Mouse (Mus musculus) thymus, adult 2 months (tissue): ENCODE results near the gene Eif4enif1.

Source experiments
- CTCF ChIP-seq: fragments of 200-500 bp; IDR thresholded peaks from 2 replicates; pipeline ENCODE4 v1.5.1; 2012; ENCODE audit warnings: mild to moderate bottlenecking, control low read depth, low read length, moderate library complexity, borderline replicate concordance; ENCODE audit not compliant: control insufficient read depth, poor library complexity, insufficient read depth; ENCODE audit errors: extremely low read depth
- POLR2A ChIP-seq: fragments of 200-500 bp; IDR thresholded peaks from 2 replicates; pipeline ENCODE4 v1.6.1; 2012; ENCODE audit warnings: mild to moderate bottlenecking, low read length, control low read depth, moderate library complexity; ENCODE audit not compliant: control insufficient read depth, poor library complexity, insufficient read depth; ENCODE audit errors: extremely low read depth

DNA sequence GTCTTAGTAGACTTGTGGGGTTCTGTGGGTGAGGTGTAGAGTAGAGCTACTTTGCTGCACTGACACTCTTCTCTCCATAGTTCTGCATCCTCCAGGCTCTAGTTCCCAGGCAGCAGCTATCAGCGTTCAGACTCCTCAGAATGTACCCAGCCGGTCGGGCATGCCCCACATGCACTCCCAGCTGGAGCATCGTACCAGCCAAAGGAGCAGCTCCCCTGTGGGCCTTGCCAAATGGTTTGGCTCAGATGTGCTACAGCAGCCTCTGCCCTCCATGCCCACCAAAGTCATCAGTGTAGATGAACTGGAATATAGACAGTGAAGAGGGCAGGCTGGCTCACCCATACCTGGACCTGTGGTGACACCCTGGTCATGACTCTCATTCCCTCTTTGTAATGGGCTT, 41.6 kb downstream of the Eif4enif1 start:
- TF ChIP-seq POLR2A (no peak), CTCF (no peak)
